Mouse (Mus musculus): Measurements from ENCODE around the gene Spop. TPM values are rescaled to one million over a fixed set of nuclear protein-coding genes. Genes with fewer than 3 reads are reported as not detected.

The Spop gene
- total and polyA plus RNA-seq, 2 experiments from 2014 or later: 34.5 to 142 TPM

DNA sequence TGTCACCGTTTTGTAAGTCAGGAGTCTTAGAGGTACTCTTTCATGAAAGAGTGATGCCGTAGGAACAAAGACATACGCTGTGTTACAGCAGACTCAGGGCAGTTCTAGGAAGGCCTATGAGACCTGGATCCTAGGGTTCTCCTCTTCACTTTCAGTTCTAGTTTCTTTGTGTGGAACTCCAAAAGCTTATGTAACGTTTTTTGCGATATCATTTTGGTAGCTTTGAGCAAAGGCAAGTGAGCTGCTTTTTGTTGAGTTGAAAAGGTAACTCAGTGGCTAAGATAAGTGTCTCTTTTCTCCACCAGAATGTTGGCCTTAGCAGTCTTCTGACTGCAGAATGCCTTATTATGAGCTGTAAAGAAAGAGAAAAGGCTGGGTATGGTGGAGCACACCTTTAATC lies 3.5 kb downstream of the Spop start:
- Histone ChIP-seq H3K9ac (replicated peaks; ENCODE audit: low read depth, low read length) (no peak overlapping the region), H3K9me3 (replicated peaks; ENCODE audit: control insufficient read depth, low read length) (no peaks in the 10 kb centered on the region), H3K36me3 (replicated peaks; ENCODE audit: control insufficient read depth, insufficient read depth, low read length) (no peaks in the 10 kb centered on the region), H3K4me2 (ENCODE audit: low read depth, low read length) (no peak overlapping the region), H3K4me1 (ENCODE audit: control insufficient read depth, insufficient read depth) (peaks cover 11% of the 10 kb centered on the region), H3K27me3 (ENCODE audit: control insufficient read depth, insufficient read depth, low read length) (no peaks in the 10 kb centered on the region), H3K27ac (ENCODE audit: low read depth) (no peak overlapping the region), H3K4me3 (ENCODE audit: low read depth, low read length) (no peak overlapping the region)
- no peak for DNase-seq (ENCODE audit: low spot score)
- ATAC-seq (ENCODE audit: insufficient read depth, low read depth): no peak
- TF ChIP-seq CTCF (IDR thresholded peaks at IDR 0.05; ENCODE audit: low read depth) (no peak), EP300 (IDR thresholded peaks at IDR 0.05; ENCODE audit: low read depth) (no peak)
- WGBS: 82% methylated on average over 5 of the region's 5 CpGs

DNA sequence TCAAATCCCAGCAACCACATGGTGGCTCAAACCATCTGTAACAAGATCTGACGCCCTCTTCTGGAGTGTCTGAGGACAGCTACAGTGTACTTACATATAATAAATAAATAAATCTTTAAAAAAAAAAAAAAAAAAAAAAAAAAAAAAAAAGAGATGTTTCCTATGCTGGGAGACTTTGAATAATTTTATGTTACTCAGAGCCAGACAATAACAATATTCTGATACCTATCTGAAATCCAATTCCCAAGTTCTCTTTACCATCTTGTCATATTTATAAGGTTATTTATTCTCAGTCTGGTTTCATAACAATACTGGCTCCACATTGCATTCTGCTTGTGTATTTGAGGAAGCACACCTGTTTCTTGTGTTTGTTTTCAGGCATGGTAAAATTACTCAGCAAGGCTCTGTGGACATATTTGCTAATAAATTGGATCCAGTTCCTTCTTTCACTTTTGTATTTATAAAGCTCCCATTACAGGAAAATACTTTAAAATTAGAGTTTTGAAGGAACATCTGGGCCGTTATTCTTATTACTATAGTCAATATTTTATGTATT lies 7.1 kb downstream of the Spop start:
- H3K27ac ChIP-seq (ENCODE audit: low read depth): no peak overlapping the region
- H3K9me3 ChIP-seq (replicated peaks; ENCODE audit: control insufficient read depth, low read length): no peaks in the 10 kb centered on the region
- no peak overlapping the region for H3K4me2 ChIP-seq (ENCODE audit: low read depth, low read length)
- TF ChIP-seq EP300 (IDR thresholded peaks at IDR 0.05; ENCODE audit: low read depth) (no peak), CTCF (IDR thresholded peaks at IDR 0.05; ENCODE audit: low read depth) (no peak)
- WGBS: 70% methylated on average over 2 of the region's 2 CpGs
- peaks cover 18% of the 10 kb centered on the region for H3K4me1 ChIP-seq (ENCODE audit: control insufficient read depth, insufficient read depth)
- no peaks in the 10 kb centered on the region for H3K27me3 ChIP-seq (ENCODE audit: control insufficient read depth, insufficient read depth, low read length)
- ATAC-seq (ENCODE audit: insufficient read depth, low read depth) (no peak), DNase-seq (ENCODE audit: low spot score) (no peak)
- no peak overlapping the region for H3K4me3 ChIP-seq (ENCODE audit: low read depth, low read length)
- no peaks in the 10 kb centered on the region for H3K36me3 ChIP-seq (replicated peaks; ENCODE audit: control insufficient read depth, insufficient read depth, low read length)
- H3K9ac ChIP-seq (replicated peaks; ENCODE audit: low read depth, low read length): no peak overlapping the region

DNA sequence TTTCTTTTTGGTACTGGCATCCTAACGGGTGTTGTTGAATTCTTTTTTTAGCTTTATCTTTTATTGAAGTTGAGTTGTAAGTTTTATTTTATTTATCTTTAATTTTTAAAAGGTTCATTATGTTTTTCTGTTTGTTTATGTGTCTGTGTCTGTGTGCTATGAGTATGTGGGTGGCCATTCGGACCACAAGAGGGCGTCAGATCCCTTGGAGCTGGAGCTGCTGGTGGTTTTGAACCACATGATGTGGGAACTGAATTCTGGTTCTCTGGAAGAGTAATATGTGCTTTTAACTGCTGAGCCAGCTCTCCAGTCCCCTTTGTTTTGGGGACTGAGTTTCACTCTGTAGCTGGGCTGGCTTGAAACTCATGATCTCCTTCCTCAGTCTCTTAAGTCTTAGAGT lies 9.6 kb downstream of the Spop start:
- Histone ChIP-seq H3K9me3 (replicated peaks; ENCODE audit: control insufficient read depth, low read length) (no peaks in the 10 kb centered on the region), H3K4me1 (ENCODE audit: control insufficient read depth, insufficient read depth) (peaks cover 14% of the 10 kb centered on the region), H3K27me3 (ENCODE audit: control insufficient read depth, insufficient read depth, low read length) (no peaks in the 10 kb centered on the region), H3K4me3 (ENCODE audit: low read depth, low read length) (no peak overlapping the region), H3K36me3 (replicated peaks; ENCODE audit: control insufficient read depth, insufficient read depth, low read length) (no peaks in the 10 kb centered on the region), H3K4me2 (ENCODE audit: low read depth, low read length) (no peak overlapping the region), H3K27ac (ENCODE audit: low read depth) (no peak overlapping the region), H3K9ac (replicated peaks; ENCODE audit: low read depth, low read length) (no peak overlapping the region)
- ATAC-seq (ENCODE audit: insufficient read depth, low read depth) (no peak), DNase-seq (ENCODE audit: low spot score) (no peak)
- TF ChIP-seq EP300 (IDR thresholded peaks at IDR 0.05; ENCODE audit: low read depth) (no peak), CTCF (IDR thresholded peaks at IDR 0.05; ENCODE audit: low read depth) (no peak; the same call in 1 of the 2 replicates)
- 80% methylated on average over 3 of the region's 3 CpGs for WGBS

GRCm38 (mm10) chr11:95431344-95431743 lies 17.5 kb downstream of the Spop start:
- 23% methylated on average over 2 of the region's 2 CpGs for WGBS
- no peak for TF ChIP-seq CTCF (IDR thresholded peaks at IDR 0.05; ENCODE audit: low read depth)
- TF ChIP-seq EP300 (IDR thresholded peaks at IDR 0.05; ENCODE audit: low read depth): no peak
- DNase-seq (ENCODE audit: low spot score) (no peak), ATAC-seq (ENCODE audit: insufficient read depth, low read depth) (0 out of 2 replicates have a peak, but pooled peaks have one; percentile 24)
- Histone ChIP-seq H3K36me3 (replicated peaks; ENCODE audit: control insufficient read depth, insufficient read depth, low read length) (no peaks in the 10 kb centered on the region), H3K9ac (replicated peaks; ENCODE audit: low read depth, low read length) (no peak overlapping the region), H3K4me2 (ENCODE audit: low read depth, low read length) (no peak overlapping the region), H3K27ac (ENCODE audit: low read depth) (peak overlapping the region; percentile 7; the same call in 1 of the 2 replicates), H3K27me3 (ENCODE audit: control insufficient read depth, insufficient read depth, low read length) (no peaks in the 10 kb centered on the region), H3K4me1 (ENCODE audit: control insufficient read depth, insufficient read depth) (peaks cover 37% of the 10 kb centered on the region), H3K9me3 (replicated peaks; ENCODE audit: control insufficient read depth, low read length) (no peaks in the 10 kb centered on the region), H3K4me3 (ENCODE audit: low read depth, low read length) (no peak overlapping the region)

GRCm38 (mm10) chr11:95432194-95432593 lies 18.3 kb downstream of the Spop start:
- Histone ChIP-seq H3K36me3 (replicated peaks; ENCODE audit: control insufficient read depth, insufficient read depth, low read length) (no peaks in the 10 kb centered on the region), H3K27me3 (ENCODE audit: control insufficient read depth, insufficient read depth, low read length) (no peaks in the 10 kb centered on the region), H3K27ac (ENCODE audit: low read depth) (no peak overlapping the region), H3K9me3 (replicated peaks; ENCODE audit: control insufficient read depth, low read length) (no peaks in the 10 kb centered on the region), H3K9ac (replicated peaks; ENCODE audit: low read depth, low read length) (no peak overlapping the region), H3K4me1 (ENCODE audit: control insufficient read depth, insufficient read depth) (peaks cover 37% of the 10 kb centered on the region), H3K4me2 (ENCODE audit: low read depth, low read length) (no peak overlapping the region), H3K4me3 (ENCODE audit: low read depth, low read length) (no peak overlapping the region)
- DNase-seq (ENCODE audit: low spot score): no peak
- WGBS: 96% methylated on average over 2 of the region's 2 CpGs
- no peak for ATAC-seq (ENCODE audit: insufficient read depth, low read depth)
- TF ChIP-seq CTCF (IDR thresholded peaks at IDR 0.05; ENCODE audit: low read depth): peak; percentile 49
- TF ChIP-seq EP300 (IDR thresholded peaks at IDR 0.05; ENCODE audit: low read depth): no peak

DNA sequence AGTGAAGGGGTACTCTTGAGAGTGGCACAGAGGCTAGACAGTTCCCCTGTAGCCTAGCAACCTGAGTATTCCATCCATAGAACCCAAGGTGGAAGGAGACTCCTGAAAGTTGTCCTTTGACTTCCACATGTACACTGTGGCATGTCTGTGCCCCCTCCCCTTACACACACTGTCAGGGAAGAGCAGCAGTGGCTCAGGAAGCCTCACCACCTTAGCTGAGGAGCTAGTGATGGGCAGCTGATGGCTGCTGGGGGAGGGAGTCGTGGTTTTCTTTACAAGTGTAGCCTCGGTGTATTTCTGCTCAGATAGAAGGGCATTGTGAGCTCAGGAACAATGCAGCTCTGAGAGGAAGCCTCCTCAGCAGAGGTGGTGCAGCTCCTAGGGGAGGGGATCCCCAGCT lies 31.5 kb downstream of the Spop start:
- WGBS: 29% methylated on average over 2 of the region's 2 CpGs

More for the DNA sequence above, 31.5 kb downstream of the Spop start:
- ATAC-seq (ENCODE audit: insufficient read depth, low read depth) (no peak), DNase-seq (ENCODE audit: low spot score) (no peak)
- Histone ChIP-seq H3K27ac (ENCODE audit: low read depth) (no peak overlapping the region), H3K36me3 (replicated peaks; ENCODE audit: control insufficient read depth, insufficient read depth, low read length) (peaks cover 8% of the 10 kb centered on the region), H3K27me3 (ENCODE audit: control insufficient read depth, insufficient read depth, low read length) (no peaks in the 10 kb centered on the region), H3K4me3 (ENCODE audit: low read depth, low read length) (no peak overlapping the region), H3K4me2 (ENCODE audit: low read depth, low read length) (no peak overlapping the region), H3K9ac (replicated peaks; ENCODE audit: low read depth, low read length) (no peak overlapping the region), H3K4me1 (ENCODE audit: control insufficient read depth, insufficient read depth) (peaks cover 6% of the 10 kb centered on the region; the same call in 1 of the 2 replicates), H3K9me3 (replicated peaks; ENCODE audit: control insufficient read depth, low read length) (no peaks in the 10 kb centered on the region)
- TF ChIP-seq EP300 (IDR thresholded peaks at IDR 0.05; ENCODE audit: low read depth): no peak
- no peak for TF ChIP-seq CTCF (IDR thresholded peaks at IDR 0.05; ENCODE audit: low read depth)

Data from heart, postnatal 0 days (tissue).